Mouse (Mus musculus): ENCODE data around the gene Adap2. TPM values are rescaled to one million over a fixed set of nuclear protein-coding genes. Genes with fewer than 3 reads are reported as not detected.

The Adap2 gene
- 4.1 TPM in 2 replicates for polyA plus RNA-seq (2015; fragmentation: Nextera tagmentation; extraction: Ambion mirVana)

DNA sequence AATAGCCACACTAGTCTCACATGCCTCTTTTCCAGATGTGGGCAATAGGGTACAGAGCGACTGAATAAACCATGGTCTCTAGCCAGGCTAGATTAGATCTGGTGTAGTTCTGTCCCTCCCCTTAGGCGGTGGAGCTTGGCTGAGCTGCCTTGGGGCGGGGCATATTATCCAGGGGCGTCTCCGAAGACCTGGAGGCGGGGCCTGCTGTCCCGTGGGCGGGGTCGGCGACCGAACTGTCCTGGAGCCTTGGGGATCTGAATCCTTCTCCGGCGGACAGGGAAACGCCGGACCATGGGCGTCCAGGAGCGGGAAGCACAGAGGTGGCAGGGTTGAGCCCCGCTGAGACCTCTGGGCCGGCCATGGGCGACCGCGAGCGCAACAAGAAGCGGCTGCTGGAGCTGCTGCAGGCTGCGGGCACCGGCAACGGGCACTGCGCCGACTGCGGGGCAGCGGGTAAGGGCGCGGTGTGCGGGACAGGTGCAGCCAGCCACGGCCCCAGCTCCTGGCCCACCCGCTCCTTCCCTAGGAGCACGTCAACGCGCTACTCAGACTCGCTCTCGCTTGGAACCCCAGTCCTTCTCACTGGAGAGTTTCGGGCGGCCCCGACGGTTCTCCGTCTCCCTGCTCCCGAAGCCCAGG is at the start of gene Adap2:
Gene Adap2 (plus strand): TSS at position 249 of the 639 bp plus-strand sequence.
- Histone ChIP-seq H3K36me3 (no peaks in the 10 kb centered on the region), H3K4me1 (replicated peaks) (peaks cover 9% of the 10 kb centered on the region), H3K9me3 (no peaks in the 10 kb centered on the region), H3K27me3 (peaks cover 32% of the 10 kb centered on the region), H3K4me3 (peak within 1 kb of the TSS; percentile 47), H3K27ac (replicated peaks) (no peak within 1 kb of the TSS), H3K9ac (peak within 1 kb of the TSS; percentile 30; the same call in 1 of the 2 replicates), H3K4me2 (peak within 1 kb of the TSS; percentile 77)
- ATAC-seq (ENCODE audit: low FRiP score, low read depth): peak; percentile 45; the same call in 1 of the 2 replicates
- 3% methylated on average over 45 of the region's 47 CpGs for WGBS

DNA sequence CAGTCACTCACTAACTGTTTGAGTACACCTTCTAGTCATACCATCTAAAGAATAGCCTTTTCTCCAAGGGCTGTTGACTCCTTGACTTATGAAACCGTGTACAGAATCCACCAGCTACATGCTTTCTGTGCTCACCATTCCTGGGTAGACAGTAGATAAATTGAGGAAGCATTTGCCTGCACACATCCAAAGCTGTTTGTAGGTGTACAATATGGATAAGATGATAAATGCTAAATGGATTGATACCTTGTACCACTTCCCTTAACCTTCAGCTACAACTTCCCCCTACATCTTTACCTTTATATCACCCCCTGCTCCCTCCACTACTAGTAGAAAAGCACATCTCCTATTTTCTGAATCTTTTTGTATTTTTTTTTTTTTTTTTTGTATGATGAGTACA is 49.5 kb upstream of the Adap2 start:
- ATAC-seq (ENCODE audit: low FRiP score, low read depth): no peak
- Histone ChIP-seq H3K4me1 (replicated peaks) (no peaks in the 10 kb centered on the region), H3K27me3 (no peaks in the 10 kb centered on the region), H3K9ac (no peak overlapping the region), H3K36me3 (peaks cover 30% of the 10 kb centered on the region), H3K4me2 (no peak overlapping the region), H3K9me3 (no peaks in the 10 kb centered on the region), H3K27ac (replicated peaks) (no peak overlapping the region), H3K4me3 (no peak overlapping the region)
- 97% methylated on average over 1 of the region's 1 CpGs for WGBS

DNA sequence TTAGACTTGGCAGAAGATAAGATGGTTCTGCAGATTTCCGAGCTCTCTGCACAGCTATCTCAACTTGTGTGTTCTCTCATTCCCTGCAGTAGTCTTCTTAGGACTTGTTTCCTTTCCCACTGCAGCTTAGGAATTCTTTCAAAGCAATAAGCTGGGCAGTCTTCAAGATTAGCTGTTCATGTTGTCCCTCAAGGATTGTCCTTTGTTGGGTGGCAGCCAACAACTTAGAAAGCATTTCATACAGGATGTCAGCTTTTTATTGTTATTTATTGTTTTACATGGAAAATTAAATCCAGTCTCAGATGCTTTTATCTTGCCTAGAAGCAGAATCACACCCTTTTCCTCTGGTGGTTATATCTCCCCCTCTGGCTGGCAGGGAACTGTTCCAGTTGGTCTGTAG is 37.5 kb upstream of the Adap2 start:
- no peaks in the 10 kb centered on the region for H3K9me3 ChIP-seq
- H3K27me3 ChIP-seq: no peaks in the 10 kb centered on the region
- WGBS: 85% methylated on average over 1 of the region's 1 CpGs
- ATAC-seq (ENCODE audit: low FRiP score, low read depth): no peak
- H3K36me3 ChIP-seq: peaks cover 40% of the 10 kb centered on the region
- no peak overlapping the region for H3K4me3 ChIP-seq
- H3K4me2 ChIP-seq: no peak overlapping the region
- no peaks in the 10 kb centered on the region for H3K4me1 ChIP-seq (replicated peaks)
- H3K9ac ChIP-seq: no peak overlapping the region
- no peak overlapping the region for H3K27ac ChIP-seq (replicated peaks)

DNA sequence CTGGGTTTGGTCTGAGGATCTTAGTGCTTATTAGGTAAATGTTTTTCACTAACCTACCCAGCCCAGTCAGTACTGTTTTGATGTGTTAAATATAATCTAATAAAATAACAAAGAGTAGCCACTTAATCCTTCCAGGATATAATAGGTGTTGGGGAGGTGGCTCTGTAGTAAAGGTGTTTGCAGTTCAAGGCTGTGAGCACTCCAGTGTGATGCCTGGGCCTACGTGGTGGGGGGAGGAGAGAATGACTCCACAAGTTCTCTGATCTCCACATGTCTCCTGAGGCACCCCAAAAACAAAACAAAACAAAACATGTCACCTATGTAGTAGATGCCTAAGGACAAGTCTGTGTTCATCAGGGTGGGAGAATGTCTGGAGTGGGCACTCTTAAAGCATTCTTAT is 21.9 kb upstream of the Adap2 start:
- Histone ChIP-seq H3K9ac (no peak overlapping the region), H3K4me1 (replicated peaks) (no peaks in the 10 kb centered on the region), H3K4me3 (no peak overlapping the region), H3K4me2 (no peak overlapping the region), H3K27me3 (no peaks in the 10 kb centered on the region), H3K27ac (replicated peaks) (no peak overlapping the region), H3K9me3 (no peaks in the 10 kb centered on the region), H3K36me3 (peaks cover 41% of the 10 kb centered on the region)
- no peak for ATAC-seq (ENCODE audit: low FRiP score, low read depth)
- WGBS: 73% methylated on average over 1 of the region's 1 CpGs

DNA sequence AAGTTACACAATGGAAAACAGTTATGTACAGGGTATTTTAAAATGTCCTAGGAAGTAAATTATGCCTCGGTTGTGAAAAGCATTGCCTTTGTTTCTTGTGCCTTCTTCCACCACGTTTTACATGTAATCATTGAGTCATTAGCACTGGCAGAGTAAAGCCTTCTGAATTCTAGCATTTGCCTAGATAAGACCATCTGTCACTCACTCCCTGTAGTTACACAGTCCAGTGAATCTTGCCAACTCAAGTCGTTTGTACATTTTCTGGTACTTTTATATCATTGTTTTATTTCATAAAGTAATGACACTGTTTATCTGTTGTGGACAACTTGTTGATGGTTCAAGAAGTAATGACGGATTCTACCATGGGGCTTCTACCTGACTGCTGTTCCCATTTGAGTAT is 19.2 kb upstream of the Adap2 start:
- Histone ChIP-seq H3K4me1 (replicated peaks) (no peaks in the 10 kb centered on the region), H3K27me3 (no peaks in the 10 kb centered on the region), H3K4me2 (no peak overlapping the region), H3K9ac (no peak overlapping the region), H3K9me3 (no peaks in the 10 kb centered on the region), H3K36me3 (peaks cover 33% of the 10 kb centered on the region), H3K4me3 (no peak overlapping the region), H3K27ac (replicated peaks) (no peak overlapping the region)
- WGBS: 82% methylated on average over 4 of the region's 4 CpGs
- ATAC-seq (ENCODE audit: low FRiP score, low read depth): no peak

DNA sequence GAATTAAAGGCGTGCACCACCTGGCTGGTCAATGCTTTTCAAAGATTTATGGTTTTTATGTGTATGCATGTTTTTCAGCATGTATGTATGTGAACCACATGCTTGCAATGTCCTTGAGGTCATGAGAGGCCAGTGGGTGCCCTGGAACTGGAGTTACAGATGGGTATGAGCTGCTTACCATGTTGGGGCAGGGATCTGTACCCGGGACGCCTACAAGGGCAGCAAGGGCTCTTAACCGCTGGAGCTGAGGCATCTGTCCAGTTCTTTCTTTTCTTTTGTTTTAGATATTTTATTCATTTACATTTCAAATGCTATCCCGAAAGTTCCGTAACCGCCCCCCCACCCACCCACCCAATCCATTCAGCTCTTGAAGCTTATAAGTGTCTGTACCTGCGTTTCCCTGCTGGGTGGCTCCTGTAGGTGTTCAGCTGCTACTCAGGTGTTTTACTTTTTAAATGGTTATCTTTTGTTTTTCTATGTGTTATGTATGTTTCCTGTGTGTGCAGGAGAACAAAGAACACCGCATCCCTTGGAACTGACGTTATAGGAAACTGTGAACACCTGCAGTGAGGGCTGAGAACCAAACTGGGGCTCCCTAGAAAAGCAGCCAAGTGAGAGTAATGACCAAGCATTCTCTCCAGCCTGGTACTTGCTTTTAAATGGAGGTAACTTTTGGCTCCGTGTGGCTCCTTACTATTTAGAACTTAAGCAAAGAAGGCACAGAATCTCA is 17.8 kb upstream of the Adap2 start:
- H3K9ac ChIP-seq: no peak overlapping the region
- ATAC-seq (ENCODE audit: low FRiP score, low read depth): no peak
- H3K4me1 ChIP-seq (replicated peaks): peaks cover 5% of the 10 kb centered on the region
- H3K27me3 ChIP-seq: no peaks in the 10 kb centered on the region
- H3K4me2 ChIP-seq: no peak overlapping the region
- 84% methylated on average over 11 of the region's 11 CpGs for WGBS
- H3K27ac ChIP-seq (replicated peaks): no peak overlapping the region
- H3K4me3 ChIP-seq: no peak overlapping the region
- peaks cover 30% of the 10 kb centered on the region for H3K36me3 ChIP-seq
- no peaks in the 10 kb centered on the region for H3K9me3 ChIP-seq

DNA sequence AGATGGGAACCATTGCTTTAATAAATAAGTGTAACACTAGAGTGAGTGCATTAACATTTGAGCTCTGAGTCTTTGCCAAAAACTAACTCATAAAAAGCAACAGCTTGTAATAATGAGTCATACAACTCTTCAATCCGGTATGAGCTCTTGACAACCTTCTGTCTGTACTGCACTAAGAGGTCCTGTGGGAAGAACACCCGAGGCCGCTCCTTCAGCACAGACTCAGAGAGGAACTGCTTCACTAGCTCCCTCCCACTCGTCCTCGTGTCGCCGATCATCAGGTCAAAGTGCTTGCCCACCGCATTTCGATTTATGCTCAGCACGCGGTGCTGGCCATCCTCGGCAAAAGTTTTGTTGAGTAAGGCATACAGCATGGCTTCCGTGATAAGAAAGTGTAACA is 17.1 kb upstream of the Adap2 start:
- 91% methylated on average over 13 of the region's 13 CpGs for WGBS
- Histone ChIP-seq H3K27ac (replicated peaks) (no peak overlapping the region), H3K27me3 (no peaks in the 10 kb centered on the region), H3K9ac (no peak overlapping the region), H3K36me3 (peaks cover 27% of the 10 kb centered on the region), H3K4me1 (replicated peaks) (peaks cover 8% of the 10 kb centered on the region), H3K9me3 (no peaks in the 10 kb centered on the region), H3K4me2 (no peak overlapping the region), H3K4me3 (no peak overlapping the region)
- no peak for ATAC-seq (ENCODE audit: low FRiP score, low read depth)

DNA sequence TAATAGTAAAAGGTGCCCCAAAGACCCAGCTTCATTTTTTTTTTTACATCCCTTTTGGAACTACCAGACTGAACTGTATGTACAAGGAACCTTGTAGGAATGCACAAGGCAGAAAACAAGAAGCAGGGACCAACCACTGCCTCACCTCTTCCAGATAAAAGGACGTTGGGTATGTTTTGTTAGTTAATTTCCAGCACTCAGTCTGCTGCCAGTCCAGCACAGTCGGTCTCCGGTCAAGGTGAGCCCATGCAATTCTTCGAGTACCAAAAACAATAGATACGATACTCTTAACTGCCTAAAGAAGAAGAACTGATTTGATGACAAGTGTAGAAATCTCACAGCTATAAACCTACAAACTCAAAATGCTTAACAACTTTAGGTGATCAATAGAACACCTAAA is 16.1 kb upstream of the Adap2 start:
- Histone ChIP-seq H3K27me3 (no peaks in the 10 kb centered on the region), H3K36me3 (peaks cover 18% of the 10 kb centered on the region), H3K27ac (replicated peaks) (no peak overlapping the region), H3K9ac (no peak overlapping the region), H3K4me1 (replicated peaks) (peaks cover 14% of the 10 kb centered on the region), H3K4me3 (no peak overlapping the region), H3K4me2 (no peak overlapping the region), H3K9me3 (no peaks in the 10 kb centered on the region)
- ATAC-seq (ENCODE audit: low FRiP score, low read depth): no peak
- WGBS: 92% methylated on average over 5 of the region's 5 CpGs

DNA sequence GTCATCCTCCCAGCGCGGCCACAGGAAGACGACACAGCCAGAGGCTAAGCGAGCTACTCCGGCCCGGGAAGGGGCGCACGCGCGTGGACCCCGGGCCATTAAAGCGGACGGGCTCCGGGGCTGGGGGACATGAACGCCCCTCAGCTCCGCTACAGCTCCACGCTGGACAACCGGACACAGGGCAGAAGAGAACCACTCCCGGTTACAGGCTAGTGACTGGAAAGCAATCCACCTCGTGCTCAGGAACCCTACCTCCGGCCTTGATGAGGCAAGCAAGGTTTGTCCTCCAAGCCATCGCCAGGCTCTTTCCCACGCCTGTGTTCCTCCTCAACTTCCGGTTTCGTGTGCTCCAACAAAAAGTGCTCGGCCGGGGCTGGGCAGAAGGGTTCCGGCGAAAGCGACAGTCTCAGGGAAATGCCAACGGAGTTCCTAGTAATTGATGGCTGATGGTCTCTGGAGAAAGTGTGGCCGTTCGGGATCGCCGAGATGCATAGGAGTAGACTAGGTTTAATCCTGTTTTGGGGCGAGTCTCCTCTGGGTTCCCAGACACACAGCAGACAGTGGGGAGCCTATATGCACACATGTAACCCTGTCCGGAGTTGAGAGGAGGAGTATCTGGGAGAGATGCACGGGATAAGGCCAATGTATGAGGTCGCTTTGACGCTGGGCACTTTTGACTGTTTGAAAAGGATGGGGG is 11.9 kb upstream of the Adap2 start, which contains the start of gene Tefm:
Gene Tefm (minus strand): TSS at position 351 of the 697 bp plus-strand sequence.
- 0% methylated on average over 40 of the region's 40 CpGs for WGBS
- Histone ChIP-seq H3K27ac (replicated peaks) (peak within 1 kb of the TSS; percentile 94), H3K36me3 (peaks cover under 1% of the 10 kb centered on the region; the same call in 1 of the 2 replicates), H3K27me3 (no peaks in the 10 kb centered on the region), H3K4me3 (peak within 1 kb of the TSS; percentile 90), H3K4me1 (replicated peaks) (peaks cover 17% of the 10 kb centered on the region), H3K9me3 (no peaks in the 10 kb centered on the region), H3K4me2 (peak within 1 kb of the TSS; percentile 64), H3K9ac (peak within 1 kb of the TSS; percentile 86)
- peak; percentile 96 for ATAC-seq (ENCODE audit: low FRiP score, low read depth)

DNA sequence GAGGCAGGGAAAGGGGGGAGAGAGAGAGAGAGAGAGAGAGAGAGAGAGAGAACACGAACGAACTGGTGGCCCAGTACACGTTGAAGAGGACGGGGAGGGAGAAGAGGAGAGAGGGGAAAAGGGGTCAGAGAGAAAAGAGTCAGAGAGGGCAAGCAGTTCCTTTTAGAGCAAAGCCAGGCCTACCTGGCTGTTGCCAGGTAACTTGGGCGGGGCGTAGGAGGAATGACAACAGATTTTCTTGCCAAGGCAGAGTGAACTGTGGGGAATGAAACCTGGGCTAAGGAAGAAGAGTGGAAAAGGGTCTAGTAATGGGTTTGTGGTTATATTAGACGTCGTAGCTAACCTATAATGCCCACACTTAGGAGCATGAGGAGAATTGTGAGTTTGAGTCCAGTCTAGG is 11.0 kb upstream of the Adap2 start:
- Histone ChIP-seq H3K36me3 (no peaks in the 10 kb centered on the region), H3K9ac (0 out of 2 replicates have a peak overlapping the region, but pooled peaks have one; percentile 86), H3K27ac (replicated peaks) (no peak overlapping the region), H3K9me3 (no peaks in the 10 kb centered on the region), H3K4me3 (peak overlapping the region; percentile 90), H3K4me1 (replicated peaks) (peaks cover 17% of the 10 kb centered on the region), H3K27me3 (no peaks in the 10 kb centered on the region), H3K4me2 (peak overlapping the region; percentile 64)
- 52% methylated on average over 7 of the region's 8 CpGs for WGBS
- peak; percentile 33; the same call in 1 of the 2 replicates for ATAC-seq (ENCODE audit: low FRiP score, low read depth)

DNA sequence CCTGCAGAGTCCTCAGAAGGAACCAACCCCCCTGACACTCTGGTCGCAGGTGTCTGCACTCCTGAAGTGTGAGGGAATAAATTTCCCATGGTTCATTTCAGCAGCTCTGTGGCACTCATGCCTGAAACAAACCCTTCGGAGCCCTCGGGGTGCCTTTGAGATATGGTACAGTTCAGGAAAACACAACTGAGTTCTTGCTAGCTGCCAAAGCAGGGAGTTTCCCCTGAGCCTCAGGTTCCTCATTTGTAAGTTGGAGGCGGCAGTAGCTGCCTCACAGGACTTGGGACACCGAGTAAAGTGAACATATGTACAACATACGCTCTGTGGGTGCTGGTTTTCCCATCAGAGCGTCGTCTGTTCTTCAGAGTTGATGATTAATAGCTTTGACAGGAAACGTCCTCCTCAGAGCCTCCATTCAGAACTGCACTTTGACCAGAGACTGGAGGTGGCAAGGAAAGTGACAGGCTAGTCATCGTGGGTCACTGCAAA is 8.1 kb upstream of the Adap2 start:
- H3K36me3 ChIP-seq: no peaks in the 10 kb centered on the region
- ATAC-seq (ENCODE audit: low FRiP score, low read depth): no peak
- H3K4me1 ChIP-seq (replicated peaks): peaks cover 14% of the 10 kb centered on the region
- no peak overlapping the region for H3K9ac ChIP-seq
- no peaks in the 10 kb centered on the region for H3K9me3 ChIP-seq
- 61% methylated on average over 10 of the region's 10 CpGs for WGBS
- no peak overlapping the region for H3K27ac ChIP-seq (replicated peaks)
- no peak overlapping the region for H3K4me2 ChIP-seq
- H3K4me3 ChIP-seq: no peak overlapping the region
- no peaks in the 10 kb centered on the region for H3K27me3 ChIP-seq

DNA sequence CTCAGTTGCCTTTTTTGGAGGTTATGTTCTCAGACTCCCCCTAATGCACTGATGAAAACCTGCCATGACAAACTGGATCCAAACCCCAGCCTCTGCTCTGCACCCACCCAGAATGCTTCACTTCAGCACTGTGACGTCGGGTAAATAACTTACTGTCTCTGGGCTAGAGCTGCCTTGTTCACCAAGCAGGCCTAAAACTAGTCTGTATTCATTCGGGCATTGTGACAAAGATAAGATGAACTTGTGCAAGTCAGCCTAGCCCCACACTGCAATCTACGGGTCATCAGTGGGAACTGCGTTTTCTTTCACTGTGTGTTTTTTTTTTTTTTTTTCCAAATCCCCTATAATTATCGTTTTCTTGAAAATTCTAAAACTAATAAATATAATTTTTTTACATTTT is 6.2 kb upstream of the Adap2 start:
- Histone ChIP-seq H3K4me2 (no peak overlapping the region), H3K36me3 (no peaks in the 10 kb centered on the region), H3K9me3 (no peaks in the 10 kb centered on the region), H3K27me3 (no peaks in the 10 kb centered on the region), H3K4me3 (no peak overlapping the region), H3K9ac (no peak overlapping the region), H3K27ac (replicated peaks) (no peak overlapping the region), H3K4me1 (replicated peaks) (peaks cover 3% of the 10 kb centered on the region)
- 74% methylated on average over 6 of the region's 6 CpGs for whole genome bisulfite sequencing
- ATAC-seq (ENCODE audit: low FRiP score, low read depth): no peak
